Mouse (Mus musculus) adrenal gland, adult 18-20 months (tissue): ENCODE data around the gene Ttbk2. TPM values are rescaled to one million over a fixed set of nuclear protein-coding genes. Genes with fewer than 3 reads are reported as not detected.

Experiments
- DNase-seq, 2 experiments: peaks; one replicate each; pipeline ENCODE4 v3.0.0; 2021 to 2022; ENCODE audit warnings: low spot score in 2 of 2
- total RNA-seq, 2 experiments: library from RNA; stranded (reverse); gene quantifications; 1 replicate in 1 of 2; 2 replicates in 1 of 2; pipeline ENCODE4 v1.2.3; 2021

The Ttbk2 gene
- total RNA-seq, 2 experiments from 2014 or later: 11.1 to 12.3 TPM

DNA sequence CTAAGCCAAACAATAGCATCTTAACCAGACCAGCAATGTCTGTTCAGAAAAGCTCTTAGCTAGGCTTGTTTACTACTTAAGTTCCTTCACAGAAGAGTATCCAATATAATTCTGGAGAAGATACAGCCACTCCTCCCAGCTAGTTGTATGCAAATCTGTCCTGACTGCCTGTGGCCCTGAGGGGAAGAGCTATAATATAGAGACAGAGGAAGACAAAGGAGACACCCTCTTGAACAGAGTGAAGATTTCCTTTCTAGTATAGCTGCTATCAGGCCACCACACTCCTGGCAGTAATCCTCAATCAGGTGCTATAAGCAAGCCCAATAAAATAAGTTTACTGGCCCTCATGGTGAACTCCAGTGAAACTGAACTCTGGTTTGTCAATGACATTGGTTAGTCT, 88.5 kb downstream of the Ttbk2 start:
- DNase-seq: no peak

DNA sequence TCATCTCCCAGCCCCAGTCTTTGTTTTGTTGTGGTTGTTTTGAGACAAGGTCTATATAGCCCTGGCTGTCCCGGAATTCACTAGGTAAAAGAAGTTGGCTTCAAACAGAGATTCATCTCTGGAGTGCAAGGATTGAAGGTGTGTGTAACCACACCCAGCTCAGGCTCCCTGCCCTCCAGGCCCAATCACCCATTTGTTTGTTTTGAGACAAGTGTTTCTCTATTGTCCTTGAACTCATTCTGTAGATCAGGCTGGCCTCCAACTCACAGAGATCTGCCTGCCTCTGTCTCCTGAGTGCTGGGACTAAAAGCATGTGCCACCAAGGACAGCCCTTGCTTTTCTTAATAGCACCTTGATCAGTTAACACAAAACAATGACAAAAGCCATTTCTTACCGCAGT, 102.4 kb downstream of the Ttbk2 start:
- DNase-seq: no peak

DNA sequence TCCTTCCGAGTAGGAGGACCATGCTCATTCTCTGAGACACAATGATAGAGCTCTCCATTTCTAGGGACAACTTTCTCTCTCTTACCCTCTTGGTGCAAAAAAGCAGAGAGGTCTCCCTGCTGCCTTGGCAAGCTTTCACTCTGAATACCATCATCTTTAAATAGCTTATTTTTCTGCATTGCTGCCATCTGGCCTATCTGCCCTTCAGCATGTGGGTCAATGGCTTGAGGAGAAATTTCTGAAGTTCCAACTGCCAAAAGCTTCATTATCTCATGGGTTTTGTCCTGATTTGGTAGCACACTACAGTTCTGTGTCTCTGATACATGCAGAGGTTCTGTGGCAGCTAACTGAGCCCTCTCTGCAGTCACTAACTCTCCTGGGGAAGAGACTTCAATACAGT, 104.9 kb downstream of the Ttbk2 start:
- DNase-seq: no peak

DNA sequence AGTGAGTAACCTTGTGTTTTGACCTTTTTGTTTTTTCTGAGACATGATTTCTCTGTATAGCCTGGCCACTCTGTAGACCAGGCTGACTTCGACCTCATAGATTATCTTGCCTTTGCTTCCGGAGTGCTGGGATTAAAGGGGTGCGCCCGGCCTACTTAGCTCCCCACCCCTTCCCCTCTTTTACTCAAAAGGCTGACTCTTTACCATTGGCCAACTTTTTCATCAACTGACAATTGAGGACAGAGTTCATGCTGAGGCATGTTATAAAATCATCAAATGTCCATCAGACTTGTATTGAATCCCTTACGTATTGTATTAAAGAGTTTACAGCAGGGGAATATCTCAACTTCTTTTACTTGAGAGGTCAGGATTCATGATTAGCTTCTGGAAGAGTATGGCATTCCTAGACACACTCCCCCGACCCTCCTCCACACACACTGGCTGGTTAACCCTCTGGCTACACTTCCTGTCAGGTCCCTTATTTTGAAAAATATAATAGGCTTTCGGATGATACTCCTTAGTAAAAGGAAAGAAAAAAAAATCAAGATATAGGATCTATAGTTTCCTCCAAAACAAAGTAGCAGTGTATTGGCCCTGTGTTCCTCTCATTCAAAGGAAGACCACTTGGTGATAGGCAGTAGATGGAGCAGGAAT, 118.4 kb downstream of the Ttbk2 start:
- DNase-seq: no peak

DNA sequence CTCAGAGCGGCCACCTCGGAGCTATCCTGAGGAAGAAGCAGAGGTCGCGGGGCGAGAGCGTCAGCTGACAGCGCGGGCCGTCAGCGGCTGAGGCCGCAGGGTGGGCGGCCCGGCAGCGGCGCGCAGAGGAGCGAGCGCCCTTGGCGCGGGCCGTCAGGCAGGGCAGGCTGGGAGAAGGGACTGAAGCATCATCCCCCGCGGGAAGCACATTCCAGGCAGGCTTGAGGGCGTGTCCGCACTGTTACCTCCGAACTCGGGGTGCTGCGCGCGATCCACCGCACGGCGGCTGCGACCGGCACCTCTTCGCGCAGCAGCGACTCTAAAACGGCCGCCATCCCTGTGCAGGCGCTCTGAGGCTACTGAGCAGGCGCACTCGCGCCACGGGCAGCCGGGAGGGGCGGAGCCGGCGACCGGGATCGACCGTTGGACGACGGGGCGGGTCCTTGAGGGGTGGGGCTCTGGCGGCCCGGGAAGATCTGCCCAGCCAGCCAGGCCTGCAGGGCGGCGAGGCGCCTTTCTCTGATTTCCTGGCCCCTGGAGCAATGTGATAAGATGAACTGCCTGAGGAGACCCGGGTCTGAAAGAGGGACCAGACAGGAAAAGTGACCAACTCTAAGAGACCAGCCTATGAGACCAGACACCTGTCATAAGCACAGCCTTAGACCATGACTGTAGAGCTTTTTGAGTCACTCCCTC, 119.1 kb downstream of the Ttbk2 start:
- peak; percentile 88 to 89 for DNase-seq

DNA sequence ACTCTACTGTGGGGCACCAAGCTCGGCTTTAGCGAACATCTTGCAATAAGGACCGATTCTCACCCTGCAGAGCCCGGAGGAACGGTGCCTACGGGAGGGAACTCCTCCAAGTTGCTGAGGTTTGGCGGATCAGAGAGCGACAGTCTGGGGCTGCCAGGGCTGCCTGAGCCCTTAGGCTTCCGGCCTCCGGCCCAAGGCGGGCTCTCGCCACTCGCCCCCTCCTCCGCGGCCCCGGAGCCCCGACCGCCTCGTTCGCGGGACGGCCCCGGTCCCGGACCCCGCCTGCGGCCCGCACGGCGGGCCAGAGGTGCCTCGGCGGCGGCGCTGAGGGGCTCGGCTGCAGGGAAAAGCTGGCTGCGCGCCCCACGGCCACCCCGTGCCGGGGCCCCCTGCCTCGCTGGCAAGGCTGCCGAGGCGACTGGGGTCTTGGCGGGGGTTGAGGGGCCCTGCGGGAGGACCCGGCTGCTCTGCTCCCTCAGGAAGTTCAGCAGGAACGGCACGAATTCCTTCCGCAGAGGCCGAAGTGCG, 119.7 kb downstream of the Ttbk2 start:
- DNase-seq: no peak

DNA sequence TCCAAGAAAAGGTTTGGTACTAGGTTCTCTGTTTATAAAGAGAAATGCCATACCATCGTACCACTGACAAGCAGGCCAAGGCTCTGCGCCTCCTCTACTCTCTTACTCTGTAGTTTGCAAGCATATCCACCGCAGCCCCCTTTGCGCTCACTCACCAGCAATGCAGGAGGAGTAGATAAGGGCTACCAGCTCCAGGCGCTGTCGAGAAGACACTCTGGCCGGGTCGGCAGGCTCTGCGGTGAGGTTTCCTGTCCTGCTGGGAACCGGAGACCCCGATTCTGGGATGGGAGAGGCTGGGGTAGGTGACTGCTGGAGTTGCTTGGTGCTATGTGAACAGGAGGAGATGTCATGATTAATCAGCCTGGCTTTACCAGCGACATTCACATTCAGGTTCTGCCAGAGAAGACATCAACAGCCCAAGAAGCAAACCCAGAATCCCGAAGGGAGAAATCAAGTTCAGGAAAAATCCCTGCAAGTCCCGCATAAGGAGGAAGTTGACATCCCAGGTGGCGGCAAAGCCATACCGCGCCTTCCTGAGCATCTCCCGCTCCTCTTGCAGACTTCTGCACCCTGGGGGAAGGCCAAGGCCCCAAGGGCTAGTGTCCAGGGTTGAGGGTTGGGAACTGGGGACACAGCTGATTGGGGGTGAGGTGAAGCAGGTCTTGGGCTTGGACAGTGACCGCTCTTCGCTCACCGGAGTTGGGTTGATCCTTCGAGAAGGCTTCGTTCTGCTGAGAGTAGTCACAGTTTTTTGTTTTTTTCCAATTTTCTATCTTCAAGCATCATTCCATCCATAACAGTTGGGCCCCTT, 120.4 kb downstream of the Ttbk2 start:
- no peak for DNase-seq

DNA sequence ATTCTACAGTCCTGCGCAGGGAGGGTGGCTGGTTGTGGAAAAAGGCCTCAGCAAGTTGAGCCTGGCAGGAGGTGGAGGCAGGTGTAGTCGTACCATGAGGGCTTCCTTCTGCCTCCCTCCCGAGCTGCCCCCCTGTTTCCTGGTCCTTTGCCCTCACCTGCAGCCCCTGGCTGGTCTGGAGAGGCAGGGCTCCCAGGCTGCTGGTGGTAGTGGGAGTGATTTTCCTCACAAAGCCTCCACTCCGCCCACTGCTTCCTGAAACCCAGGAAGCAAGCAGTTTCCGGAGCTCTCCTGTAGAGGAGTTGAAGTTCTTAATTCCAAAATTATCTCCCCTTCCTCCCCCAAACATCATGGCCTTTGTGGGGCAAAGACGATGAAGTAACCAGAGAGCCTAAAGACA, 126.2 kb downstream of the Ttbk2 start:
- DNase-seq: no peak

DNA sequence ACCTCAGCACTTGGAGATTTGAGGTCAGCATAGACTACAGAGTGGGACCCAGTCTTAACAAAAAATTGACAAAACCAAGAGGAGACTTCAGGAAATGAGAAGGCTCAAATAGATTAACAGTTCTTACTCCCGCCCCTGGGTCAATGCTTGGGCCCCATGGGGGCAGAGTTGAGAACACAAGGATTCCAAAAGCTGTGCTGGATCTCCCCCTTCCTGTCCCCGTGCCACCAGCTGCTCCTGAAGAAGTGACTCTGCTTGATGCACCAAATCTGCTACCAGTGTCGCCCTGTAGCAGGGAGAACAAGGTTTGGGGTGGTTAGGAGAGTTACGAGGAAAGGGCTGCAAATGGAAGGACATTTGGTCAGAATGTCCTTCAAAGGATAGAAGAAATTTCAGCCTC, 126.8 kb downstream of the Ttbk2 start:
- no peak for DNase-seq

DNA sequence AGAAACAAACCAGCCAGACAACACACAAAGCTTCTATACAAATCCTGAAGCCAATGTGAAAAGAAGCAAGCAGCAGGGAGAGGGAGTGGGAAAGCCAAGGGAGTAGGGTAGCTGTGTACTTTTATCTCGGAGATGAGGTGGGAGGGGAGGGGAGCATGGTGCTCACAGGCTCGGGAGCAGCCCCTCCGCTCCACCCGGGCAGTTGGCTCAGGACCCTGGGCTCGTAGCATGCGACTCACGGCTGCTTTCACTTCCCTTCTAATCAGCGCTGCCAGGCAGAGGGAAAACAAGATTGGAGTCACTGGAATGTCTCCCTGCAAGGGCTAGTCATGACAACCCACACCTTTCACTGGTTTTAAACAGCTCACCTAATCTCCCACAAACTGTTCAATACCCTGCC, 127.9 kb downstream of the Ttbk2 start:
- DNase-seq: no peak

DNA sequence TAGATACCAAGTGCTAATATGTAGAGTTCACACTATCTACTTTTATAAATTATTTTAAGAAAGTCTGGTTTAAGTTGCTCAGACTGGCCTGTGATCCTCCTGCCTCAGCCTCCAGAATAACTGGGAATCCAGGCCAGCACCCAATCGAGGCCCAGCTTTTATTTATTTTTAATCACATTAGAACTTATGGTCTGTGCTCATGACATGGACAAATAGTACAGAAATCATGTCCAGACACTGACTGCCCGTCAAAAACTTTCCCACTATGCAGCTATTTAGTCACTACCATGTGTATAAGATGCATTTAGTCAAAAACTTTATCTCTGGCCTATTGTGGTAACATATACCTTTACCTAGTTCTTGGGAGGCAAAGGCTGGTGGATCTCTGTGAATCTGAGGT, 128.5 kb downstream of the Ttbk2 start:
- no peak for DNase-seq

DNA sequence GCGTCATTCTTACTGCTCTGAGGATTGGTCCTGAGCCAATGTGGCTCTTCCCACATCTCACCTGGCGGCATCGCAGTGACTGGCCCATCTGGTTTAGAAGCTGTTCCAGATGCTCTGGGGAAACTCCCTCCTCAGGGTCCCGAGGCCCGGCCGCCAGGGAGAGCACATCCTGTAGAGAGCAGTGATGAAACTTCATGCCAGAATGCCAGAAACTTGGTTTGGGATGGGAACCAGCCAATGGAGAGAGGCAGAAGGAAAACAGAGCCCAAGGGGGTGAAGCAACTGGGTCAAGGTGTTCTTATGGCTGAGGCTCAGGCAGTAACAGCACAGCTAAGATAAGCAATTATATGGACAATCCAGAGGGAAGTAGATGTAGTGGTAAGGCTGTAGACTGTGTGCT, 129.6 kb downstream of the Ttbk2 start:
- DNase-seq: no peak

DNA sequence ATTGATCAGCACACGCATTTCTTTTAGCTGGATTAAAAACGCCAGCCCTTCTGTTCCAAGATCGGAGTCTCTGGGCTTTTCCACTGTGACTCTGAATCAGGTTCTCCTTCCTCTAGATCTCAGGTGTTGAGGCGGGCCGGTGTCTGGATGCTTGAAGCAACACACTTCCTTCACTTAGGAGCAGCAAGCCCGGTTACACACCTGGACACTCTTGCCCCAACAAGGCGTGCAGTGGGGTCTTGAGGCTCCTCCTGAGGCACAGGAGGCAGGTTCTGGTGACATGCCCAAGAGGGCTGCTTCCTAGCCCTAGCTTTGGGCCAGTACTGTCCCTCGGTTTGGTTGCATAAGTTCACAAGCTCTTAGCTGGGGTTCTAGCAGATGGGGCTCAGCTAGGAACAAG, 131.9 kb downstream of the Ttbk2 start:
- DNase-seq: peak in 1 of 2 experiments; percentile 17

DNA sequence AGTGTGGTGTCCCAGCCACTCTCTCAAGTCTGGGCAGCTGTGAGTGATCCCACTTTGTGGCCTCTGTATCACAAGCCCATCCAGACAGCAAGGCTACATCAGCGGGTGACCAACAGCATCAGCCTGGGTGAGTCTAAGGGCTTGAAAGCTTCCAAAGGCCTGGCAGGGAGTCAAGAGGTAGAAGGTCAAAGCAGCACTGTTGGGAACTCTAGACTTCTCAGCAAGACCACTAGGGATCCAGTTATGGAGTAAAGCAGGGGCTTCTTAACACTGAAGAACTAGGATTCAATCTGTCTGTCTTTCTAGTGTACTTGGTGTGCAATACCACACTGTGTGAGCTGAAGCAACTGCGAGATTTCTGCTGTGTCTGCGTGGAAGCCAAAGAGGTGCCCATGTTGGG, 137.0 kb downstream of the Ttbk2 start:
- no peak for DNase-seq

DNA sequence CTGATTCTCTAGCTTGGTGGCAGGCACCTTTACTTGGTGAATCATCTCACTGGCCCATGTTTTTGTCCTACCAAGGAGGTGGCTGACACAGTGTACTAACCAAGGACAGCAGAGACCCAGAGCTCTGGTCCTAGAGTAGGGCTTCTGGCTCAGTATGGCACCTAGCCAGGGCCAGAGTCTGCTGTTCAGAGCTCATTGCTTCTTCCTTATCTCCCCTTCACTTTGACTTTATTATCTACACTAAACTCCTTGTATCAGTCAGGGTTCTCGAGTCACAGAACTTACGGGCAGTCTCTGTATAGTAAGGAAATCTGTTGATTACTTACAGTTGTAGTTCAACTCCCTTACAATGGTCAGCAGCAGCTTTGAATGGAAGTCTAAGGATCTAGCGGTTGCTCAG, 139.5 kb downstream of the Ttbk2 start:
- DNase-seq: no peak

DNA sequence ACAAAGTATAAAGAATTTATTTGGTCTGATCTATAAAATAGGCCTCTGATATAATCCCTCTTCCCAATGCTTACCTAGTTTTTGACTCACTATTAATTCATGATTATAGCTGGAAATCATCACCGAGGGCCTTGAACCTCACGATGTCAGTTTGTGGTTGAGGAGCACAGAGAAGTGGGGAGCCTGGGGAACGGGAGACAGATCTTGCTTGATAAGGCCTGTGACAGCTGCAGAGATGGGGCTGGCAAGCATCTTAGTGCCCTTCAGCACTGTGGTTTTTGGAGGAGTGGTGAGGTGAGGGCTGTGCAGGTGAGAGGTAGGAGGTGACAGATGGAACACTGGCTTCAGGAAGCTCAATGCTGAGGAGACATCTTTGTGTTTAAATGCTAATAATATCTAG, 140.2 kb downstream of the Ttbk2 start:
- DNase-seq: no peak

DNA sequence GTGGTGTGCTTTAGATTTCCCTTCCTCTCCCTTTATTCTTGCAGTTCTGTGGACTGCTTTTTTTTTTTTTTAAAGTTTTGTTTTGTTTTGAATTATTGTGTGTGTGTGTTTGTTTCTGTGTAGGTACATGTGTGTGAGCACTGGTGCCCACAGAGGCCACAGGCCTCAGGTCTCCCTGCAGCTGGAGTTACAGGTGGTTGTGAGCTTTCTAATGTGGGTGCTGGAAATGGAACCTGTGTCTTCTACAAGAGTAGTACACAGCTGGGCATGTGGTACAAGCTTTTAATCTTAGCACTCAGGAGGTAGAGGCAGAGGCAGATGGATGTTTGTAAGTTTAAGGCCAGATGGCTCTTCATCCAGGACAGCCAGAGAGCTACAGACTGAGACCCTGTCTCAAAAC, 143.4 kb downstream of the Ttbk2 start:
- DNase-seq: no peak

DNA sequence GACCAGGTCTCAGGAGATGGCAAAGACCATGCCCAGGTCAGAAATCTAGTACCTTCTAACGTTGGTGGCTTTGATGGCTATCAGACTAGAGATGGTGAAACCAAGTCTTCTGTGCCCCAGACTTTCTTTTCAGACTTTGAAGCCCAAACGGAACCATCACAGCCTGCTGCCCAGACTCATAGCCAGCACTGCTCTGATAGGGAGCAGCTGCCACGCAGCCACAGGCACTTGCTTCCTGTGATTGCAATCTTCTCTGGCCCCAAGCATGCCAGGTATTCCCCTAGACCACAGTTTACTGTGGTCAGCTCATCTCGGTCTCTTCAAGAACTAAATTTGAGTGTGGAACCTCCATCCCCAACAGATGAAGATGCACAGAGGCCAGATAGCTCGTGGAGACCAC, 147.7 kb downstream of the Ttbk2 start:
- no peak for DNase-seq

DNA sequence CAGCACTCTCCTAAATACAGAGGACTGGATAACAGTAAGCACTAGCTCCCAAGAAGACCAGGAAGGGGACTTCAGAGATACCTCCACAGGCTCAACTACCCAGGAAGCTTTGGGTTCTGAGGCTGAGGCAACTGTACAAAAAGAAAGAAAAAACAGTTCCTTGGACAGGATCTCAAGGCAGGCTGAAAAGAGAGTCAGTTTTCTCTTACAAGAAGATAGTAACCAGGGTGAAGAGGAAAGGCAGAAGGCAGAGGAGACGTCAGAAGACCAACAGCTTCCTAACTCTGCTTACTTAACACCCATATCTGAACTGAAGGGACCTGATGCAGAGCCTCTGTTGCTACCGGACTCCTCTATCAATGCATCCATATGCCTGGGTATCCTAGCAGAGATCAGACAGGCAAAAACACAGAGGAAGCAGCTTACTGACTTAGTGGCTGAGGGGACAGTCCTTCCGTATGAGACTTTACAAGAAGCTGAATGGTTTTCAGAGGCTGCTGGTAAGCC, 150.0 kb downstream of the Ttbk2 start:
- DNase-seq: no peak

DNA sequence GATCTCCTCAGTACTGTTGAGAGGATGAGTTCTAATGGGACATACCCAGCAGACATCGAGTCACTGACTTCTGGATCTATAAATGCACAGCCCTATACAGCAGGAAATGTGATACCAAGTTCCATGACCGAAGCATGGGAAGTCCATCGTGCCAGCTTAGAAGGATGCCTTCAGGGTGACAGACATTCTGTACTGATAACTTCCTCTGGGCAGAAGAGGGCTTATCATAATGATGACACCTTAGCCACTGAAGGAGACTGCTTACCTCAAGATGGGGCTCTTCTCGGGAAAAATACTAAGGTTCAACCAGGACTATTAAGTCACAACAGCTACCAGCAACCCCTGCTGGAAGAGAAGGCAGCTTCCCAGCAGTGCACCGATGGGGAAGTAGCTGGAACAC, 152.6 kb downstream of the Ttbk2 start:
- DNase-seq: no peak
